Mouse (Mus musculus) liver, embryonic 14.5 days (tissue): ENCODE results near the gene Npas3.

Source experiments
- CTCF ChIP-seq: IDR thresholded peaks from 2 replicates; pipeline ENCODE4 v1.5.1; 2016; ENCODE audit warnings: antibody characterized with exemption, low read depth, control low read depth
- EP300 ChIP-seq: IDR thresholded peaks from 2 replicates; pipeline ENCODE4 v1.6.1; 2016; ENCODE audit warnings: antibody characterized with exemption, low read depth

- TF ChIP-seq EP300 (no peak), CTCF (no peak)
Measured at GRCm38 (mm10) chr12:53295747-53296146, 47.3 kb downstream of the Npas3 start.
